Mouse (Mus musculus) CH12.LX (cell line): ENCODE measurements at regions not wholly inside any gene's neighbourhood (a gene's known extent, or its start where the extent isn't known, plus 50 kb on each side); places are given as distances from the start of the nearest gene placed in this dataset.

ENCODE experiments used
- DNase-seq: peaks from one replicate; pipeline ENCODE4 v3.0.0-alpha.2; 2013; ENCODE audit errors: extremely low read depth
- H3K27ac ChIP-seq: 2 replicates; pipeline ENCODE4 v1.5.1; 2012; ENCODE audit warnings: low read depth, mild to moderate bottlenecking, control low read depth, moderate library complexity; ENCODE audit not compliant: insufficient read depth
- H3K27me3 ChIP-seq: replicated peaks from 2 replicates; pipeline ENCODE3; 2012; ENCODE audit warnings: inconsistent platforms
- H3K36me3 ChIP-seq, 2 experiments: replicated peaks in 1 of 2; 2 replicates each; pipeline versions ENCODE3 to v1.6.1; 2012; ENCODE audit warnings: inconsistent platforms in 1 of 2, low read length in 1 of 2, mild to moderate bottlenecking in 1 of 2, mixed read lengths in 1 of 2, moderate library complexity in 1 of 2; ENCODE audit not compliant: control insufficient read depth in 1 of 2, insufficient read depth in 1 of 2
- H3K4me1 ChIP-seq, 2 experiments: 2 replicates each; pipeline ENCODE4 v1.6.1; 2012; ENCODE audit warnings: inconsistent platforms in 1 of 2, moderate library complexity in 1 of 2; ENCODE audit not compliant: insufficient read depth in 2 of 2, control insufficient read depth in 1 of 2
- H3K4me2 ChIP-seq: 2 replicates; pipeline ENCODE4 v1.6.1; 2012; ENCODE audit warnings: low read depth, mild to moderate bottlenecking, control low read depth; ENCODE audit not compliant: poor library complexity, insufficient read depth, severe bottlenecking
- H3K4me3 ChIP-seq, 3 experiments: fragments of 150-350 bp in 1 of 3; sonication (generic) in 1 of 3; replicated peaks in 1 of 3; 2 replicates each; pipeline versions ENCODE3 to v1.5.1; 2011 to 2012; ENCODE audit warnings: low read depth in 2 of 3, low read length in 2 of 3, mild to moderate bottlenecking in 2 of 3, moderate library complexity in 2 of 3, control low read depth in 1 of 3, improper control_type of control experiment in 1 of 3, inconsistent platforms in 1 of 3, mixed read lengths in 1 of 3; ENCODE audit not compliant: poor library complexity in 1 of 3
- H3K79me2 ChIP-seq: replicated peaks from 2 replicates; pipeline ENCODE4 v1.6.1; 2012; ENCODE audit warnings: mild to moderate bottlenecking, moderate library complexity; ENCODE audit not compliant: control insufficient read depth, poor library complexity, insufficient read depth, severe bottlenecking; ENCODE audit errors: extremely low read depth
- H3K9ac ChIP-seq: 2 replicates; pipeline ENCODE4 v1.6.1; 2012; ENCODE audit warnings: low read depth, mild to moderate bottlenecking, control low read depth, moderate library complexity; ENCODE audit not compliant: insufficient read depth
- H3K9me3 ChIP-seq: replicated peaks from 2 replicates; pipeline ENCODE3; 2012; ENCODE audit warnings: low read length, inconsistent platforms, mixed read lengths
- CHD2 ChIP-seq: IDR thresholded peaks from 2 replicates; pipeline ENCODE4 v1.6.1; 2011; ENCODE audit warnings: low read length, improper control_type of control experiment
- HCFC1 ChIP-seq: IDR thresholded peaks from 2 replicates; pipeline ENCODE4 v1.6.1; 2012; ENCODE audit warnings: low read depth, mild to moderate bottlenecking, inconsistent platforms, low read length, improper control_type of control experiment
- IRF4 ChIP-seq: IDR thresholded peaks from 2 replicates; pipeline ENCODE4 v1.6.1; 2014; ENCODE audit warnings: low read depth, mild to moderate bottlenecking, inconsistent platforms, low read length, improper control_type of control experiment
- JUN ChIP-seq: IDR thresholded peaks from 2 replicates; pipeline ENCODE4 v1.6.1; 2011; ENCODE audit warnings: low read depth, mild to moderate bottlenecking, low read length, improper control_type of control experiment, moderate library complexity; ENCODE audit not compliant: insufficient read depth
- KAT2A ChIP-seq: IDR thresholded peaks from 2 replicates; pipeline ENCODE4 v1.6.1; 2012; ENCODE audit warnings: low read length, improper control_type of control experiment, inconsistent platforms; ENCODE audit not compliant: insufficient replicate concordance
- MXI1 ChIP-seq: IDR thresholded peaks from 2 replicates; pipeline ENCODE4 v1.6.1; 2011; ENCODE audit warnings: mild to moderate bottlenecking, low read depth, low read length, improper control_type of control experiment
- MYC ChIP-seq: IDR thresholded peaks from 2 replicates; pipeline ENCODE4 v1.6.1; 2011; ENCODE audit warnings: low read depth, mild to moderate bottlenecking, improper control_type of control experiment, low read length
- NRF1 ChIP-seq: IDR thresholded peaks from 2 replicates; pipeline ENCODE4 v1.6.1; 2014; ENCODE audit warnings: low read depth, mild to moderate bottlenecking, inconsistent platforms, low read length, improper control_type of control experiment, moderate library complexity
- PAX5 ChIP-seq: IDR thresholded peaks from 2 replicates; pipeline ENCODE4 v1.6.1; 2012; ENCODE audit warnings: low read length, inconsistent platforms, mixed read lengths
- POLR2A ChIP-seq: IDR thresholded peaks from 2 replicates; pipeline ENCODE4 v1.6.1; 2011; ENCODE audit warnings: low read depth, mild to moderate bottlenecking, improper control_type of control experiment, low read length
- POLR2AphosphoS2 ChIP-seq: IDR thresholded peaks from 2 replicates; pipeline ENCODE4 v1.6.1; 2011; ENCODE audit warnings: low read depth, low read length, improper control_type of control experiment
- RAD21 ChIP-seq: IDR thresholded peaks from 2 replicates; pipeline ENCODE4 v1.6.1; 2011; ENCODE audit warnings: low read depth, mild to moderate bottlenecking, low read length, improper control_type of control experiment, moderate library complexity
- RCOR1 ChIP-seq: conservative IDR thresholded peaks from 2 replicates; pipeline ENCODE4 v1.6.1; 2012; ENCODE audit warnings: low read depth, mild to moderate bottlenecking, inconsistent platforms, low read length, improper control_type of control experiment
- SIN3A ChIP-seq: IDR thresholded peaks from 2 replicates; pipeline ENCODE4 v1.6.1; 2012; ENCODE audit warnings: low read length, improper control_type of control experiment, inconsistent platforms
- SMC3 ChIP-seq: IDR thresholded peaks from 2 replicates; pipeline ENCODE4 v1.6.1; 2011; ENCODE audit warnings: low read depth, low read length, improper control_type of control experiment
- TBP ChIP-seq: conservative IDR thresholded peaks from 2 replicates; pipeline ENCODE4 v1.6.1; 2011; ENCODE audit warnings: low read depth, low read length, improper control_type of control experiment
- TCF12 ChIP-seq: IDR thresholded peaks from 2 replicates; pipeline ENCODE4 v1.6.1; 2014; ENCODE audit warnings: low read depth, mild to moderate bottlenecking, inconsistent platforms, low read length, improper control_type of control experiment
- ZC3H11A ChIP-seq: IDR thresholded peaks from 2 replicates; pipeline ENCODE4 v1.6.1; 2012; ENCODE audit warnings: low read depth, mild to moderate bottlenecking, inconsistent platforms, low read length, improper control_type of control experiment
- dilution Hi-C: fragments of 300-500 bp; cut with MboI; formaldehyde crosslinking; loops from 2 replicates; pipeline ENCODE4 v1.14.3; 2020; ENCODE audit warnings: low sequenced_read_pairs; ENCODE audit not compliant: extremely low pct_unique_long_range_greater_than_20kb, extremely low pct_ligation_motif_present
- in situ Hi-C: fragments of 300-500 bp; cut with MboI; formaldehyde crosslinking; loops from 3 replicates; pipeline ENCODE4 v1.14.3; 2019; ENCODE audit warnings: low sequenced_read_pairs, low pct_ligation_motif_present, low pct_unique_long_range_greater_than_20kb, mixed read lengths

GRCm38 (mm10) chr6:100970810-100971447 lies 137.5 kb downstream of the Ppp4r2 start:
- H3K9ac ChIP-seq, result no peak overlapping the region
- H3K4me3 ChIP-seq, result no peak overlapping the region
- H3K79me2 ChIP-seq, result no peaks in the 10 kb centered on the region
- H3K4me1 ChIP-seq, result no peaks in the 10 kb centered on the region
- no peak overlapping the region for H3K27ac ChIP-seq
- no peaks in the 10 kb centered on the region for H3K36me3 ChIP-seq
- no peak for DNase-seq
- H3K4me2 ChIP-seq, result no peak overlapping the region
- H3K27me3 ChIP-seq, result peaks cover 54% of the 10 kb centered on the region
- H3K9me3 ChIP-seq, result no peaks in the 10 kb centered on the region
- TF ChIP-seq CHD2, result no peak
- no peak for TF ChIP-seq SIN3A
- in situ Hi-C loops (no loop called here), dilution Hi-C loops (no loop called here)

GRCm38 (mm10) chr6:100971462-100971955 lies 138.1 kb downstream of the Ppp4r2 start:
- peaks cover 49% of the 10 kb centered on the region for H3K27me3 ChIP-seq
- no peak overlapping the region for H3K27ac ChIP-seq
- H3K79me2 ChIP-seq, result no peaks in the 10 kb centered on the region
- no peak overlapping the region for H3K4me2 ChIP-seq
- dilution Hi-C loops, result no loop called here
- TF ChIP-seq TBP, result no peak
- TF ChIP-seq MYC, result no peak
- TF ChIP-seq POLR2AphosphoS2, result no peak
- no peak for TF ChIP-seq MXI1
- no peak overlapping the region for H3K4me3 ChIP-seq
- in situ Hi-C loops, result no loop called here
- H3K9me3 ChIP-seq, result no peaks in the 10 kb centered on the region
- H3K9ac ChIP-seq, result no peak overlapping the region
- DNase-seq, result no peak
- no peaks in the 10 kb centered on the region for H3K4me1 ChIP-seq
- H3K36me3 ChIP-seq, result no peaks in the 10 kb centered on the region

GRCm38 (mm10) chr6:100973366-100974090 lies 140.1 kb downstream of the Ppp4r2 start:
- Histone ChIP-seq H3K9me3 (no peaks in the 10 kb centered on the region), H3K9ac (no peak overlapping the region), H3K4me1 (no peaks in the 10 kb centered on the region), H3K4me2 (no peak overlapping the region), H3K36me3 (no peaks in the 10 kb centered on the region), H3K79me2 (no peaks in the 10 kb centered on the region), H3K4me3 (no peak overlapping the region), H3K27me3 (peaks cover 42% of the 10 kb centered on the region), H3K27ac (no peak overlapping the region)
- dilution Hi-C loops, result no loop called here
- in situ Hi-C loops, result no loop called here
- DNase-seq, result no peak
- TF ChIP-seq PAX5 (no peak), ZC3H11A (no peak), HCFC1 (no peak), JUN (no peak), KAT2A (no peak), TCF12 (no peak), POLR2AphosphoS2 (no peak), IRF4 (no peak), POLR2A (no peak), SMC3 (no peak), NRF1 (no peak), RCOR1 (no peak), RAD21 (no peak)
